Mouse (Mus musculus) ES-CJ7 (cell line): ENCODE measurements at regions not wholly inside any gene's neighbourhood (a gene's known extent, or its start where the extent isn't known, plus 50 kb on each side); places are given as distances from the start of the nearest gene placed in this dataset.

Source experiments
- DNase-seq: peaks from one replicate; pipeline ENCODE4 v3.0.0; 2011; ENCODE audit warnings: low read depth, low spot score

DNA sequence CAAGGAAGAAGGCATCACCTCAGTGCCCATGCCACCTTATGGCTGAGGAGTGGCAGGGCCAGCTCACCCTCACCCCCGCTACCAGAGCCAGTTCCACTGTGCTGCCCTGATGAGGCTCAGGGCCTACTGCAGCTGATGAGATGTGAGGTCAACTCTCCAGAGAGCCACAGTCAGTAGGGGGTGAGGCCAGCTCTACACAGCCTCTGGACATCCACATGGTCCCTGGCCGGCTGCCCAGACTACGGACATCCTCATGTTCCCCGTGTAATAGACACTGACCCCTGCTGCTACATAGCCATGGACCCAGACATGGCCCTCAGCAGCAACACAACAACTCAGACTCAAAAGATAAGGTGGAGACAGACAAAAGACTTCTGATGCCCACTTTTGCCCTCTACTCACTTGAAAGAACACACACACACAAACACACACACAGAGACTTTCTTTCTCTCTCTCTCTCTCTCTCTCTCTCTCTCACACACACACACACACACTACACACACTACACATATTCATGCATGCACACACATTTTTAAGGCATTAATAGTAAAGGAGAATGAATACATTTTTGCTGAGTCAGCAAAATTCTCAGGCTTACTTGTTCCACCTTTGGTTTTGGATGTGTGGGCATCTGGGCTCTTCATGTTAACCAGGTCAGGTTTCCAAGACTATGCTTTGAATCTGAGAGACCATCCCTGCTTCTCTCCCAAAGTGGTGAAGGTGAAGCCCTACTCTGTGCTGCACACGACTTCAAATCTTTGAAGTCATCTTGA is 604.4 kb upstream of the Nrp1 start:
- DNase-seq, result no peak

DNA sequence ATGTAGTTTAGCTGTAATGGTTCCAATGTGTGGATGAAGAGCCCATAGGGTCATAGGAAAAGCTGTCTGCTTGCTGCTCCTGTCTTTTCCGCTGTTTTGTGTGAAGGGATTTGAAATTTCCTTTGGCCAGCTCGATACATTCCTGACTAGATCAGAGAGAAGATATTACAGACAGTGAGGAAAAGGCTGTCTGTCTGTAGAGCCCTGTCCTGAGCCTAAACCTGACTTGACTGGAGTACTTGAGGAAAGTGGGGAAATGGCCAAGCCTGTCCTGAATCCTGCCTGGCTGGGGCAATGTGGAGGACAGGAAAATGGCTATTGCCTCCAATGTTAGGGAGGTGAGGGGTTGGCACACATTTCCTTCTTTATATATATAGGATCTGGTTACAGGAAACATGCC is 601.0 kb upstream of the Nrp1 start:
- no peak for DNase-seq

DNA sequence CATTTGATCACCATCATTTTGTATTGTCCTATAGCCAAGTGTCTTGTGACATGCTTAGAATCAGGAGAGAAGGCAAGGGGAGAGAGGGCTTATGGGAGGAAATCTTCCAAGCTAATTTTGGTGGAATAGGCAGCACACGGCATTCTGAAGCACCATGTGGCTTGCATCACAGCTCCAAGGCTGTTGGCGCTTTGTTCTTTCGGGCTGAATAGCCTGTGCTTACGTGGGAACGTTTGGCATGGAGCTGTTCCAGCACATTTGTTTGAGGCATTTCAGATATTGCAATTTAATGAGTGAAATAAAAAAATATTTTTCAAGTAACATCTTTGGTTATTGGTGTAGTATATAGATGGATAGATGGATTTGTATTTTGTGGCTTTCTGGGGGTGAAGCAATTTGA is 598.5 kb upstream of the Nrp1 start:
- no peak for DNase-seq

DNA sequence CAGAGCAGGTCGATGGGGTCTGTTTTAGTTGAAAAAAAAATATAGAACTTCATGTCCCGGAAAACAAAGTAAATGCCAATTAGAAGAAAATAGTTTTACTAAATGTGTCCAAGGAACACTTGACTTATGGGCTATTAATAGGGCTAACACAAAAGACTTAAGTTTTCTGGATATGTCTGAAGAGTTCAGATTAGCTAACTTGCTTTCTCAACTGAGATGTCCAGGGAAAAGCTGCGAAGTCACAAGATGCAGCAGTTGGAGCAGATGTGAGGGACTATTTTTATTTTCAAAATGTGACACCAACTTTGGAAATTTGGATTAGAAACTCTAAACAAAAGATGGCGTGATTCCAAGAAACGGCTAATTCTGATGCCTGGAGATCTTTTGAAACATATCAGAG is 593.2 kb upstream of the Nrp1 start:
- no peak for DNase-seq

DNA sequence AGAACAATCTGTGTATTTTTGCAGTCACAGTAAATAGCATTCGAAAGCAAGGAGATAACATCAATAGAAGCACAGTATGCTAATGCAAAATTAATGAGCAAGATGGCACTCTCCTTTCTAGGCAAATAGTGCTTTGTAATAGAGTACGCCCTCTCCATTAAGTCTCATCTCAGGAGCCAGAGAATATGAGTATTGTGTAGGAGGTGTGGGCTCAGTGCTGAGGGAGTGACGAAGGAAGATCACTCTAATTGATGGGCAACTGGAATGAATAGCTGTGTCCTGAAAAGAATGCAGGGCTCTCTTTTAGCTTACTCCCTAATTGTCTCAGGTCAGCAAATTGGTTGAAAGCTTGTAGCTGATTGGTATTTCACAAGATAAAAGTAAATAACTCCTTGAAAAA is 590.1 kb upstream of the Nrp1 start:
- DNase-seq, result no peak

DNA sequence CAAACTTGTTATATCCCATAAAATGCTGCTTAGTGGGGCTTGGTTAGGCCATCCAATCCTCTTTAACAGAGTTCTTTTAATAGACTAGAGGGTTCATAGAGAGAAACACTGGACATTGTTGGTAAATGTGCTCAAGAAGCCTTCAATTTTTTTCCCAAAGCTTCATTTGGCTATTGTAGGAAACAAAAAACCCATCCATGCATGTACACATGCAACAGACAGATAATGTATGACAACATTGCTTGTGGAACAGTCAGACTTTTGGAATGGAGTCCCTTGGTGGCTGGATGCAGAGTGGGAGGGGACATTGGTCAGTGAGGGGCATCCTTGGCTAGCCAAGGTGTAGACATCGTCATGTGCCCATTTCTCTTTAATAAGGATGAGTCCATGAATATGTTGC is 588.8 kb upstream of the Nrp1 start:
- no peak for DNase-seq

DNA sequence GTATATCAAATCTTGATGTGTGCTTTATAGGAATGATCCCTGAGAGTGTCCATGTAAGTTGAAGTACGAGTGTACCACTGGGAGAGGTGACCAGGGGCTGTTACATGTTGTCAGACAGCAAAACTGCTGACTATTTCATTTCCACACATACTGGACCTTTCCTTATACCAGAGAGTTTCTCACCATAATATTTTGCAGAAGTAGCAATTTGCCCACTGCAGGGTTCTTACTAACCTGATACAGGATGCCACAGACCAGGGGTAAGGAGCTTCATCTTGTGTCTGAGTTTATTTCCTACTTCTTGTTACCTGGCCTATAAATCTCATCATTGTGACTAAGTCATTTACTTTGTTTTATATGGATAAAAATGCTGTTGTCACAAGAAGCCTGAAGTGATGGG is 586.6 kb upstream of the Nrp1 start:
- no peak for DNase-seq

DNA sequence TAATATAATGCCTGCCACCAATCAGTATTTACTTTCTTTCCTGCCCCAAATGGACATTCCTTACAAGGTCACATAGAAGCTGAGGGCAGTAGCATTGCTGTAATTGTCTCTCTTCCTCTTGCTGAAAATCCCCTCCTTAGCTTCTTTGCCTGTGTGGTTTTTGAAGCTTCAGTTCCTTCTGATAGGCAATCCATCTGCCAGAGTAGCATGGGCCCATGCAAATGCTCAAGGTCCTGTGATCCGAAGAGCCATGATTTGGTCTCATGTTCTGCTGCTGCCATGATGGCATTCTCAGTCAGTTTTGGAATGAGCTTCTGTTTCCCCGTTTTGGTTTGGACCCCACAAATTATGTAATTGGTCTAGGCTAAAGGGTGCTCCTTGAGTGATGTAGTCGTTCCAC is 586.0 kb upstream of the Nrp1 start:
- DNase-seq, result no peak

DNA sequence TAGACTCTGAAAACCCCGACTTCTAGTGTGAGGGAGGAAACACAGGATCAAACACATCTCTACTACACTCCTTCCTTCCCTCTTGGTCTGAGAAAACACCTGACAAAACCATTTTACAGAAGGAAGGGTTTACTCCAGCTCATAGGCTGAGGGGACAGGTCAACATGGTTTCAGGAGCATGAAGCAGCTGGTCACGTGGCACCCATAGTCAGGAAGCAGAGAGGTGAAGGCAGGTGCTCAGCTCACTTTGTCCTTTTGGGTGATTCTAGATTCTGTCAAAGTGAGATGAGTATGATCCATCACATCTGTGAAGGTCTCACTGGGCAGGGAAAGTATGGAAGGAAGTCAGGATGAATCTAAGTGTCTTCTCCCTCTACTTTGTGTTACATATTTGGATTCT is 585.5 kb upstream of the Nrp1 start:
- DNase-seq, result no peak

DNA sequence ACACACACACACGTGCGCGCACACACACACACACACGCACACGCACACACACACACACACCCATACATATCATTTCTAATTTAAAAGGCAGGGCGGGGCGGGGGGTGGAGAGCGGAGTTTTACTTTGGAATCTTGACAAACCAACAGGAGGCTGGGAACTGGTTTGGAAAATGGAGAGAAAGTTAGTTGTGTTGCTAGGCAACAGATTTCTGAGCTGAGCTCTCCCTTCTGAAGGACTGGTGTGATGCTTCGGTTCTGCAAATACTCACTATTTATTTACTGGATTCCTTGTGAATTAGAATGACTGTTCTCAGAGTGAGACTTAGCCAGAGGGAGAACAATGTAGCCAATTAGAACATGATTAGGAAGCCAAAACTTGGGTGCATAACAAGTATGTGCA is 583.8 kb upstream of the Nrp1 start:
- peak; percentile 18 for DNase-seq

DNA sequence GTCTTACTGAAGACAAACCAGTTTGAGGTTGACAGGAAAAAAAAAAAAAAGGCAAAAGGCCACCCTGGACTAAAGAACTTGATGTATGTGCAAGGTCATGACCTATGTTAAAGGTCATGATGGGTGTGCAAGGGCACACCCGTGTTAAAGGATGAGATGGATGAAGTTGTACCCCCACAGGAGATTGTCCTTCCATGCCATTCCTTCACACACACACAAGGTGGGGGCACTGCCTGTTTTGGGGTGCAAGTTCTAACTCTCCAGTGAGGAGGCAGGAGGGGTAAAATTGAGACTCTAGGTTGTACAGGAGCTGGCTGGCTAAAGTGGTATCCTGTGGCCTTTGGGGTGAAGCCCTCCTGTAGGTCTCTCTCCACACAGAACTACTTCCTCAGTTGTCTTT is 583.2 kb upstream of the Nrp1 start:
- peak; percentile 12 for DNase-seq

DNA sequence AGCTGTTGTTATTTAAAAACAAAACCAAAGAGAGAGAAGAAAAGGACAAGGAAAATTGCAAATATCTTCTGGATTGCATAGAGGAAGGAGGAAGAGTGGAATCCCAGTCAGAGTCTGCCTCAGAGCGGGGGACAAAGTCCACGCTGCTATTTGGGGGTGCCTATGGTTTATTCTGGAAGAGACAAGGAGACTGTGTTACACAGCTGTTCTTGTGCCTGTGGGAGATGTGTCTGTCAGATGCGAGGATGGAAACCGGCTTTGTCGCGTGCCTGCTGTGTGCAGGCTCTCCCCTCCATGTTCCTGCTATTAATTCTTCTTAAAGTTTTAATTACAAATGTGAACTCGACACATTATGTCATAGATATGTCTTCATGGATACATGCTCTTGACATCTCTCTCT is 582.7 kb upstream of the Nrp1 start:
- peak; percentile 6 for DNase-seq

DNA sequence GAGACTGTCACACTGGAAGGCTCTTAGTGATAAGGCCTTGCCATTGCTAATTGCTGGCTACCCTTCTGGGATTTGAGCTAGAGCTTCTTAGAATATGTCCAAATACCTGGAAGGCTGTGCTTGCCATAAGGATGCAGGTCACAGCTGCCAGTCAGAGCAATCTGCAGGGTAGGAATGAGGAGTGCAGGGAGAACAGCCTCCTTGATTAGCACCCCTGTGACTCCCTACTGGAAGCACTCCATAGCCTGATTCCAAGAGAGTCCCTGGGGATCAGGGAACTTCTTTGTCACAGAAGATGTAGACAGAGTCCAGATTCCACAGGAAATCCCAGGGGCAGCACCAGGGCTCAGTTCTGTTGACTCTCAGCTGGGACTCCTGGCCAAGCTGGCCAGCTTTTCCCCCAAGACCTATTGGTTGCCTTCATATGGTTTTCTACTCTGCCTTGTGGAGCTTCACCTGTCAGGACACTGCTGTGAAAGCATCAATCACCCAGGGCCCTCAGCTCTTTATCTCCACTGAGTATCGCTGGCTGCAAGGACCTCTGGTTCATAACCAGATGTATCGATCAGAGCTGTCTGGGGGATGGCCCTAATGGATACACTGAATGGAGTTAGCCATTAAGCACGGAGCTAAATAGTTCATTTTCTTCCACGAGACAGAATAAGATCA is 579.9 kb upstream of the Nrp1 start:
- no peak for DNase-seq

DNA sequence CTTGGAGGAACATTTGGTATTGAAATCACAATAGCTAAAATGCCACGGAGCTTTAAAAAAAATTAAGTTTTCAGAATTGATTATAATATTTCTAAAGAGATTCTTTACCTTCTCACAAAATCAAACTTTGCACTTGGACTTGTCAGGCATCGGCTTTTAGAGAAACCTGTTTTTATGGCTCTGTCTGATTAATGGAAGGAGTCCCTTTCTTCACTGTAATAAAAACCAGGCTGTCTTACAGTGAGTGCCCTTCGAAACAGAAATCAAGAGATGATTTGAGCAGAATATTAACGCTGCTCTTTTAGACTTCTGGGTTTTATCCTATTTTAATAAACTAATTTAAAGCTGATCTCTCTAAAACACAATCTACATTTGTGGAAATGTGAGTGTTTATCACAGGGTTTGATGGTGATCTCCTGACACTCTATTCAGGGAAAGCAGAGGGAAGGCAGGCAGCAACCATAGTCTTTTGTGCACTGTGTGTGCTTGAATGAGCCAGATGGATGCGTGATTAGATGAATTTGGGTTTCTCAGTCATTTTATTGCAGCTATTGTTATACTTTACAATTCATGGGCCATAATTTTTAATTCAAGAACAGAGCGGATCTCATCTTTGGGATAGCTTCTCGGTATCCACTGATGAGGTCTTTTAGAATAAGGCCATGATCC is 579.2 kb upstream of the Nrp1 start:
- no peak for DNase-seq

DNA sequence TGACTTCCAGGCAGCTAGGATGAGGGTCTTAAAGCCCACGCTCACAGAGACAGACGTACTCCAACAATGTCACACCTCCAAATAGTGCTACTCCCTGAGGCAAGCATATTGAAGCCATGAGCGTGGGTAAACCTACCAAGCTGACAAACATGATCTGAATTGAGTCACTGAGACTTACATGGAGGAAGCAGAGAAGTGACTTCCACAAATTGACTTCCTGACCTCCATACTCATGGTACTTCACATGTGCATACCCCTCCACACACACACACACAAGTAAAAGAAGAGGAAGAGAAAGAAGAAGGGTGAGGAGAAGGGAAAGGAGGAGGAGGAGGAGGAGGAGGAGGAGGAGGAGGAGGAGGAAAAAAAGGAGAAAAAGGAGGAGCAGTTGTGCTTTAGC is 577.8 kb upstream of the Nrp1 start:
- no peak for DNase-seq

DNA sequence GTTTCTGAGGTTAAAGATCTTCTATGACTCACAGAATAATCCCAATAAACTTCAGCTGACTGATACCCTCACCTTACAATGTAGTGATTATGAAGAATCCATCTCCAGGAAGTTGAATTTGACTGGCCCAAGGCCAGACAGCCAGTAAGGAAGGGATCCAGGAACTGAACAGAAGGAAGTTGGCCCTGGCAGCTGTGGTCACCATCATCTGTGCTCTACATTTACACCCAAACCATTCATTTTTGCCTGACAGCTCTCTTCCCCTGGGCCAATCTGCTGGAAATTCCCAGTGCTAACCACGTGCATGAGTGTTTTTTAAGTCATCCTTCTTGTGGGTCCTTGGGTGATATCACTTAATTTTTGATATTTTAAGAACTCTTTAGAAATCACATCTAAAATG is 577.4 kb upstream of the Nrp1 start:
- DNase-seq, result no peak

DNA sequence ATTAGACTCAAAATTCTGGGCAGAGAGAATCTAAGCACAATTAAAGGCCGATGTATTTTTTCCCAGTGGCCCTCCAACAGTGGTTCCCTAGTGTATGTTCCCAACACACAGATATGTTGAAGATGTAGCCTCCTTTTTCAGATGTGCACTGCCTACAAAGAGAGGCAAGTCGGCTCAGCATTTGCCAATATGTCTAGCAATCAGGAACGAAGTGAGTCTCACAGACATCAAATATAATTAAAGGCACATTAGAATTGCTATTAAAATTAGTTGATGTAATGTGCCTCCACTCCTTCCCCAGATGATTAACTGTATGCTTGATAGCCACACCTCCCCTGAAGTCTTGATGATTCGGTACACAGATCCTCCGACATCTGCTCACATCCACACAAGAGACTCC is 565.8 kb upstream of the Nrp1 start:
- no peak for DNase-seq

DNA sequence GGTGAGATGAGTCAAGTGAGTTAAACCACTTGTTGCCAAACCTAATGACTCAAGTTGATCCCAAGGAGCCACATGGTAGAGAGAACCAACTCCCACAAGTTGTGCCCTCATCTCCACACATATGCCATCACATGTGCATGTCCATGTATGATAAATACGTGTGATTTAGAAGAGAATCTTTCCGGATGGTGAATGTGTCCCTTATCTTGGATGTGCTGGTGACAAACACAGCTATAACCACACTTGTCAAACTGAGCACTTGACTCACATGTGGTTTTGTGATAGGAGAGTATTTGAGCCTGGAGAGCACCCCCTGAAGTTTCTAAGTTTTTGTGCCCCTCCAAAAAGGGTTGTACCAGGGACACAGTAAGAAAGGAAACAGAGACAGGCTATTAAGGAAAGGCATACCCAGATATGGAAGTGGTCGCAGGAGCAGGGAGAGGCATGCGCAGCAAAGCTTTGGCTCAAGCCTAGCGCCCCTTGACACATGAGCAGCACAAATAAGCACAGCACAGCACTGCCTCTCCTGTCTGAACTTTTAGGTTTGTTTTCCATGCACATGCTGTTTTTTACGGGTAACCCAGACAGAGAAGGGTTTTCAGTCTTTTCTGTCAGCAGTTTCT is 558.4 kb upstream of the Nrp1 start:
- no peak for DNase-seq

DNA sequence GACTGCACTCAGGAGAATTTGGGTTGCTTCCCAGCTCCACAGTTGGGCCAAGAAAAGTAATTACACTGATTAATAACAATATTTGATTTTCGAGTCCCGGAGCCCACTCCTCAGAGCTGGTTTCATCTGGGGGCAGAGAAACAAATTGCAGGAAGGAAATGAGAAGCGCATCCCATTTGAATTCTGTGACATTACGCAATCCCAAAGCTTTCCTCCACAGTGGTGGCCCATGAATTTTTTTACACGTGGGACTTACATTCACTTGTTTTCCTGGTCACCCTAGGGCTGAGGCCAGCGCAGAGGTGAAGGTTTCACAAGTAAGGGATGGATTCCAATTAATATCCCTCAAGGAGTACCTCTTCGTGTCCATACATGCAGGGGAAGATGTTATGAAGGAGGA is 556.3 kb upstream of the Nrp1 start:
- DNase-seq, result no peak

DNA sequence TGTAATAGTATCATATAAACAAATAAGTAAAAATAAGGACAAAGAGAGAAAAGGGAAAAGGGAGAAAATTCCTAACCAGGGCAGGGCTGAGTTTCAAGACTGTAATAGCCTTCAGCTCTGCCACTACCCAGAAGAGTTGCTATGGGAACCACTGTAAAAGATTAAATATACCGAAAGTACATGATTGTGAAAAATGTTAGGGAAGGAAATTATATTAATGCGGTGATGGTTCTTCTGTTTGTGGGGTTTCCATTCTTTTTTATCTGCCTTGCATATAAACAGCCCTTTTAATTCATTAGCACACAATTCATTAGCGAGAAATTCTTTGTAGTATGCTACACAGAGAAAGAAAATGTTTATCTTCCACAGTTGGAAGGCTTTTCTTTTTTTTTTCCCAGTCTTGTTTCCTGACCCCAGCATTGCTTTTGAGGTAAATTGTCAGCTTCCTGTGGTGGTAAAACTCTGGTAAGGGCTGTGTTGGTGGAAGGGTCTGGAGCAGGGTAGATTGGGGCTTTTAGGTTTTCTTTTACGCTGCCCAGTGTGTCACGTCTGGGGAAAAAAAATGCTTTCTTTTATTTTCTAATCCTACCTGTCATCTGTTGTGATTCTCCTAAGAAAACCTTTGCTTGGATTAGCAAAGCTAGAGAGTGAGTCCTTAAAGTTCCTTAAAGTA is 555.6 kb upstream of the Nrp1 start:
- DNase-seq, result no peak

DNA sequence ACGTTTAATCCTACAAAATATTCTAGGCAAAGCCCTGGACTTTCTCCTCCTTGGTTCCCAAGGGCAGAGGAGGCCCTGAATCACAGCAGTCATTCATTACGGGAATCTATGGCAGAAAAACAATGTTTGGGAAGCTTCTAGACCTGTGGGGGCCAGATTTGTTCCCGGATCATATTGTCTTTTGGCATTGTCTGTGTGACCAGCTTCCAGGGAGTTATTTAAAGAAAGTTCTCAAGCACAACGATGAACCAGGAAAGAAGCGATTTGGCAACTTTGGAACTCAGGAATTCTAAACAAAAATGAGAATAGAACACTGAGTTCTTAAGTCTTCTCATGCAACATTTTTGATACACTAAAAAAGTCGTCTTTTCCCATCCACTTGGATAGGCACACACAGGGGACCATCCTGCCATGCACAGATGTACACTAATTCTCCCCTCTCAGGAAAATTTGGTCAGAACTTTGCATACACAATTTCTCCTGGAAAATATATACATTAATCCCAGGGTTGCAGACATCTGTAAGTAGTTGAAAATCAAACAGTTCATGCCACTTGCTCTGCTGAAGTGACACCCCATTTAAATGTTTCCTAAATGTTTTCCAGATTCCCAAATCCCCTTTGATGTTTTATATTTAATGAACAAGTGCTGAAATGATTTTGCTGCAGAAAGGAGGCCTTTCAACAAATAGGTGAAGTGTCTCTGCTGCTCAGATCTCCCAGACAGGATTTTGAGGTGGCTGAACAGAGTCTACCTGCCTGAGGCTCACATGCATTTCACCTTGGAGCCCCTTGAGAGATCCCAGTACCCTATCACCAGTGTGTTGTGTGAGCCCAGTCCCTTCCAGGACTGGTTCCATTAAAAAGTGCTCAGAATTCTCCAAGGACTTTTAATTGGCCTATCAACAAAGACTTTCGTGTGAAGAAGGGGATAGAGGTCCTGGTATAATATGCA is 548.9 kb upstream of the Nrp1 start:
- no peak for DNase-seq
